Mouse (Mus musculus): Measurements from ENCODE around the gene 6430628N08Rik. TPM values are rescaled to one million over a fixed set of nuclear protein-coding genes. Genes with fewer than 3 reads are reported as not detected.

6430628N08Rik gene
- total and polyA plus RNA-seq, 3 experiments = not detected

GRCm38 (mm10) chr4:115935835-115936581 lies 45.5 kb downstream of the 6430628N08Rik start:
- H3K27me3 ChIP-seq (replicated peaks) = peaks cover 93% of the 10 kb centered on the region
- H3K36me3 ChIP-seq (replicated peaks in 1 of 2; ENCODE audit: control insufficient read depth in 1 of 2, insufficient read depth in 1 of 2, low read length in 1 of 2) = no peaks in the 10 kb centered on the region
- no peak for DNase-seq (ENCODE audit: extremely low read depth)
- H3K9ac ChIP-seq (ENCODE audit: insufficient read depth, low read depth) = no peak overlapping the region
- TF ChIP-seq TBP (conservative IDR thresholded peaks at IDR 0.05; ENCODE audit: low read depth, low read length) (no peak), TCF12 (IDR thresholded peaks at IDR 0.05; ENCODE audit: low read depth, low read length) (no peak), MXI1 (IDR thresholded peaks at IDR 0.05; ENCODE audit: low read depth, low read length) (no peak), RCOR1 (conservative IDR thresholded peaks at IDR 0.05; ENCODE audit: low read depth, low read length) (no peak), KAT2A (IDR thresholded peaks at IDR 0.05; ENCODE audit: insufficient replicate concordance, low read length) (no peak)
- in situ Hi-C loops (cut with MboI; ENCODE audit: low pct_ligation_motif_present, low pct_unique_long_range_greater_than_20kb, low sequenced_read_pairs) = no loop called here
- H3K79me2 ChIP-seq (replicated peaks; ENCODE audit: control insufficient read depth, extremely low read depth, insufficient read depth, poor library complexity, severe bottlenecking) = no peaks in the 10 kb centered on the region
- dilution Hi-C loops (cut with MboI; ENCODE audit: extremely low pct_ligation_motif_present, extremely low pct_unique_long_range_greater_than_20kb, low sequenced_read_pairs) = no loop called here
- no peak overlapping the region for H3K27ac ChIP-seq (ENCODE audit: insufficient read depth, low read depth)
- no peaks in the 10 kb centered on the region for H3K9me3 ChIP-seq (replicated peaks; ENCODE audit: low read length)
- no peaks in the 10 kb centered on the region; a peak in 1 of 4 replicates for H3K4me1 ChIP-seq (ENCODE audit: control insufficient read depth in 1 of 2, insufficient read depth in 2 of 2)
- no peak overlapping the region for H3K4me3 ChIP-seq (replicated peaks in 1 of 3; ENCODE audit: low read depth in 2 of 3, low read length in 2 of 3, poor library complexity in 1 of 3)
- no peak overlapping the region for H3K4me2 ChIP-seq (ENCODE audit: insufficient read depth, low read depth, poor library complexity, severe bottlenecking)

- Histone ChIP-seq H3K27me3 (replicated peaks) (peaks cover 93% of the 10 kb centered on the region), H3K4me2 (ENCODE audit: insufficient read depth, low read depth, poor library complexity, severe bottlenecking) (no peak overlapping the region), H3K4me1 (ENCODE audit: control insufficient read depth in 1 of 2, insufficient read depth in 2 of 2) (no peaks in the 10 kb centered on the region; a peak in 1 of 4 replicates), H3K9me3 (replicated peaks; ENCODE audit: low read length) (no peaks in the 10 kb centered on the region), H3K4me3 (replicated peaks in 1 of 3; ENCODE audit: low read depth in 2 of 3, low read length in 2 of 3, poor library complexity in 1 of 3) (no peak overlapping the region), H3K79me2 (replicated peaks; ENCODE audit: control insufficient read depth, extremely low read depth, insufficient read depth, poor library complexity, severe bottlenecking) (no peaks in the 10 kb centered on the region), H3K27ac (ENCODE audit: insufficient read depth, low read depth) (no peak overlapping the region), H3K36me3 (replicated peaks in 1 of 2; ENCODE audit: control insufficient read depth in 1 of 2, insufficient read depth in 1 of 2, low read length in 1 of 2) (no peaks in the 10 kb centered on the region), H3K9ac (ENCODE audit: insufficient read depth, low read depth) (no peak overlapping the region)
- in situ Hi-C loops (cut with MboI; ENCODE audit: low pct_ligation_motif_present, low pct_unique_long_range_greater_than_20kb, low sequenced_read_pairs) = no loop called here
- no peak for DNase-seq (ENCODE audit: extremely low read depth)
- dilution Hi-C loops (cut with MboI; ENCODE audit: extremely low pct_ligation_motif_present, extremely low pct_unique_long_range_greater_than_20kb, low sequenced_read_pairs) = no loop called here
- TF ChIP-seq CHD2 (IDR thresholded peaks at IDR 0.05; ENCODE audit: low read length) (no peak), E2F4 (IDR thresholded peaks at IDR 0.05; ENCODE audit: insufficient replicate concordance, low read depth, low read length) (no peak), NRF1 (IDR thresholded peaks at IDR 0.05; ENCODE audit: low read depth, low read length) (no peak), UBTF (IDR thresholded peaks at IDR 0.05; ENCODE audit: low read depth, low read length) (no peak), USF1 (IDR thresholded peaks at IDR 0.05; ENCODE audit: low read depth, low read length) (no peak), GABPA (IDR thresholded peaks at IDR 0.05; ENCODE audit: insufficient replicate concordance, low read depth, low read length) (no peak), ZNF384 (IDR thresholded peaks at IDR 0.05; ENCODE audit: low read depth, low read length) (no peak), CTCF (conservative IDR thresholded peaks at IDR 0.05 in 1 of 2, IDR thresholded peaks at IDR 0.05 in 1 of 2; ENCODE audit: low read depth in 2 of 2, low read length in 2 of 2) (no peak)
Measured at GRCm38 (mm10) chr4:115936646-115937045, 46.2 kb downstream of the 6430628N08Rik start.

Data from CH12.LX (cell line).